Mouse (Mus musculus): ENCODE measurements at regions not wholly inside any gene's neighbourhood (a gene's known extent, or its start where the extent isn't known, plus 50 kb on each side); places are given as distances from the start of the nearest gene placed in this dataset.

GRCm38 (mm10) chr16:14800209-14800608 is 106.2 kb upstream of the Efcab1 start:
- DNase-seq (ENCODE audit: low read depth, low spot score) = no peak

- peak; percentile 99 for DNase-seq (ENCODE audit: low read depth, low spot score)
Observed at GRCm38 (mm10) chr16:14827008-14827407, 79.4 kb upstream of the Efcab1 start.

DNA sequence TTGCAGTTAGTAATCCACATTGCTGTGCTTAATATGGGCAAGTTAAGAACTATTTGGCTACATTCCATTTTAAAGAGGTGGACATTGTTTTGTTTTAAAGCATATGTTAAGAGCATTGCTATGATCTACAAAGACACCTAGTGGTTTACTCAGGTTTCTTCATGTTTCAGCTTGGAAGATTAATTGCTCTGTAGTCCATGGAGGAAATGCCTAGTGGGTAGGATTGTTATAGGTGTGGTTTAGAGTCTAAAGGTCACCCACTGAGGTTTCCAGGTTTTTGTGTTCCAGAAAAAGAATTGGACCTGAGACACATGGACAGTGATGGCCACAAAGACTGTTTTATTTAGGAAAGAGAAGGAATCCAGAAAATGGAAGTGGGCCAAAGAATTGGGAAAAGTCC is 65.6 kb upstream of the Efcab1 start:
- DNase-seq (ENCODE audit: low read depth, low spot score) = peak; percentile 53

Measured in 3T3-L1 (cell line).